ENCODE assay signal across 8 mouse cellular contexts in the genomic region with DNA sequence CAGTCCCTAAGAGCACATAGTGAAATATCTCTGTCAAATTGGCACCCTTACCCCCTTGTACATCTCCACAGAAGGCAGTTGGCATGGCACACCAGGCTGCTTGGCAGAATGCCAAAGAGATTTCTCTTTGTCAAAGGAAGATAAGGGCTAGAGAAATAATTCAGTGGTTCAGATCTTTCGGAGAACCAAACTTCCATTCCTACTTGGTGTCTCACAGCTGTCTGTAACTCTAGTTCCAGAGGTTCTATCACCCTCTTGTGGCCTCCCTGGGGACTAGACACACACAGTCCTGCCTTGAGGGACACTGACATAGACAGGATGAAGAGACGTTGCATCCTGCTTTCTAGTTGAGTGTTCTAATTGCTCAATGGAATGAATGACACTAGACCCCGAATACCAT. TPM values are rescaled to one million over a fixed set of nuclear protein-coding genes. Genes with fewer than 3 reads are reported as not detected.
DNase-seq lines count a peak whose midpoint lies in the region; ATAC-seq and TF ChIP-seq lines count a peak whose summit lies in the region.

No protein-coding gene starts in this region.

- ATAC-seq in forebrain, embryonic 11.5 days (replicated peaks; ENCODE audit: low FRiP score): no peak
- 0 out of 2 replicates have a peak, but pooled peaks have one; percentile 47 for ATAC-seq in forebrain, embryonic 15.5 days (replicated peaks)
- ATAC-seq in lung, embryonic 14.5 days (ENCODE audit: insufficient read depth): peak; percentile 51; the same call in 1 of the 2 replicates

- H3K36me3 ChIP-seq in forebrain, embryonic 10.5 days (replicated peaks): no peaks in the 10 kb centered on the region
- no peaks in the 10 kb centered on the region for H3K36me3 ChIP-seq in forebrain, embryonic 11.5 days (ENCODE audit: control insufficient read depth, insufficient read depth, low read length)
- no peaks in the 10 kb centered on the region for H3K36me3 ChIP-seq in forebrain, embryonic 15.5 days
- H3K36me3 ChIP-seq in lung, embryonic 14.5 days (ENCODE audit: insufficient read depth): no peaks in the 10 kb centered on the region
- no peaks in the 10 kb centered on the region for H3K36me3 ChIP-seq in midbrain, embryonic 10.5 days

- no peak overlapping the region for H3K9ac ChIP-seq in forebrain, embryonic 11.5 days (ENCODE audit: low read length)
- H3K9ac ChIP-seq in forebrain, embryonic 15.5 days (replicated peaks): no peak overlapping the region
- no peak overlapping the region for H3K9ac ChIP-seq in lung, embryonic 14.5 days

- no peak overlapping the region for H3K4me3 ChIP-seq in forebrain, embryonic 10.5 days
- H3K4me3 ChIP-seq in forebrain, embryonic 11.5 days (ENCODE audit: low read depth, low read length): no peak overlapping the region
- H3K4me3 ChIP-seq in forebrain, embryonic 15.5 days: no peak overlapping the region
- H3K4me3 ChIP-seq in lung, embryonic 14.5 days (ENCODE audit: low read depth, low read length): no peak overlapping the region
- no peak overlapping the region for H3K4me3 ChIP-seq in midbrain, embryonic 10.5 days

- peaks cover 28% of the 10 kb centered on the region for H3K4me1 ChIP-seq in forebrain, embryonic 10.5 days
- H3K4me1 ChIP-seq in forebrain, embryonic 11.5 days (replicated peaks; ENCODE audit: control insufficient read depth, insufficient read depth, low read length): no peaks in the 10 kb centered on the region; the same call in 1 of the 2 replicates
- H3K4me1 ChIP-seq in forebrain, embryonic 15.5 days: peaks cover 9% of the 10 kb centered on the region
- H3K4me1 ChIP-seq in lung, embryonic 14.5 days (ENCODE audit: insufficient read depth): no peaks in the 10 kb centered on the region
- peaks cover 21% of the 10 kb centered on the region for H3K4me1 ChIP-seq in midbrain, embryonic 10.5 days

- H3K27ac ChIP-seq in forebrain, embryonic 10.5 days: no peak overlapping the region
- no peak overlapping the region for H3K27ac ChIP-seq in forebrain, embryonic 11.5 days (ENCODE audit: low read depth, low read length)
- no peak overlapping the region for H3K27ac ChIP-seq in forebrain, embryonic 15.5 days (replicated peaks)
- no peak overlapping the region for H3K27ac ChIP-seq in lung, embryonic 14.5 days (ENCODE audit: low read depth)
- H3K27ac ChIP-seq in midbrain, embryonic 10.5 days (replicated peaks): no peak overlapping the region

- no peak overlapping the region for H3K4me2 ChIP-seq in forebrain, embryonic 11.5 days (ENCODE audit: low read depth, low read length, severe bottlenecking)
- H3K4me2 ChIP-seq in forebrain, embryonic 15.5 days (replicated peaks): no peak overlapping the region
- no peak overlapping the region for H3K4me2 ChIP-seq in lung, embryonic 14.5 days

- peak; percentile 26 for DNase-seq in forebrain, embryonic 10.5 days (ENCODE audit: extremely low spot score, low spot score)
- DNase-seq in forebrain, embryonic 11.5 days (ENCODE audit: low spot score): no peak
- peak; percentile 1 for DNase-seq in thymus, postnatal 25 days
- DNase-seq in thymus, postnatal 36 days: no peak
- DNase-seq in lung, embryonic 14.5 days: peak; percentile 51
- DNase-seq in midbrain, embryonic 10.5 days (ENCODE audit: low spot score): no peak
- no peak for DNase-seq in gastrocnemius, adult 18-20 months (ENCODE audit: low spot score)

- no peaks in the 10 kb centered on the region for H3K9me3 ChIP-seq in forebrain, embryonic 10.5 days
- no peaks in the 10 kb centered on the region for H3K9me3 ChIP-seq in forebrain, embryonic 11.5 days (ENCODE audit: control insufficient read depth, low read length)
- no peaks in the 10 kb centered on the region for H3K9me3 ChIP-seq in forebrain, embryonic 15.5 days
- no peaks in the 10 kb centered on the region for H3K9me3 ChIP-seq in lung, embryonic 14.5 days (ENCODE audit: low read depth, low read length)
- no peaks in the 10 kb centered on the region for H3K9me3 ChIP-seq in midbrain, embryonic 10.5 days (replicated peaks)

- WGBS in forebrain, embryonic 10.5 days: 49% methylated on average over 3 of the region's 3 CpGs
- 47% methylated on average over 3 of the region's 3 CpGs for WGBS in forebrain, embryonic 11.5 days
- 31% methylated on average over 3 of the region's 3 CpGs for WGBS in forebrain, embryonic 15.5 days
- 26% methylated on average over 3 of the region's 3 CpGs for WGBS in lung, embryonic 14.5 days
- 38% methylated on average over 3 of the region's 3 CpGs for WGBS in midbrain, embryonic 10.5 days

- TF ChIP-seq CTCF in lung, embryonic 14.5 days (IDR thresholded peaks at IDR 0.05; ENCODE audit: low read depth): peak; percentile 53

- peaks cover 29% of the 10 kb centered on the region for H3K27me3 ChIP-seq in forebrain, embryonic 10.5 days (ENCODE audit: poor library complexity, severe bottlenecking)
- no peaks in the 10 kb centered on the region for H3K27me3 ChIP-seq in forebrain, embryonic 11.5 days (ENCODE audit: control insufficient read depth, insufficient read depth, low read length)
- H3K27me3 ChIP-seq in forebrain, embryonic 15.5 days: 0 out of 2 replicates have a peak, but pooled peaks cover 7% of the 10 kb centered on the region
- H3K27me3 ChIP-seq in lung, embryonic 14.5 days (ENCODE audit: insufficient read depth, low read length): peaks cover 13% of the 10 kb centered on the region
- peaks cover 19% of the 10 kb centered on the region for H3K27me3 ChIP-seq in midbrain, embryonic 10.5 days (ENCODE audit: low read depth, poor library complexity, severe bottlenecking)

RNA-seq across cellular contexts. Expression of gene Slc25a21, which starts 2.7 kb away (rescaled TPM):
- polyA plus RNA-seq in forebrain, embryonic 10.5 days (2016; fragmentation: Nextera tagmentation; extraction: Ambion mirVana): 3.9 and 5.1 TPM in 2 replicates
- 1.7 and 2.3 TPM in 2 replicates for polyA plus RNA-seq in forebrain, embryonic 11.5 days (2014; fragmentation: Nextera tagmentation; extraction: Ambion mirVana)
- 0.08 TPM in 1 of 2 replicates, not detected in the other for polyA plus RNA-seq in forebrain, embryonic 15.5 days (2015; fragmentation: Nextera tagmentation; extraction: Ambion mirVana)
- polyA plus RNA-seq in lung, embryonic 14.5 days (2014; fragmentation: Nextera tagmentation; extraction: Ambion mirVana): 0.13 and 0.14 TPM in 2 replicates
- 2.5 and 4.0 TPM in 2 replicates for polyA plus RNA-seq in midbrain, embryonic 10.5 days (2016; fragmentation: Nextera tagmentation; extraction: Ambion mirVana)
- under 1 TPM in 1 of 2 experiments, not detected in 1; 0.33 TPM for total RNA-seq in gastrocnemius, adult 18-20 months (2021)

RNA-seq across cellular contexts. Expression of gene Prps1l3, which starts 35.6 kb away (rescaled TPM):
- 86.1 and 86.6 TPM in 2 replicates for polyA plus RNA-seq in forebrain, embryonic 10.5 days (2016; fragmentation: Nextera tagmentation; extraction: Ambion mirVana)
- polyA plus RNA-seq in forebrain, embryonic 11.5 days (2014; fragmentation: Nextera tagmentation; extraction: Ambion mirVana): 77.6 and 77.7 TPM in 2 replicates
- 41.8 and 44.1 TPM in 2 replicates for polyA plus RNA-seq in forebrain, embryonic 15.5 days (2015; fragmentation: Nextera tagmentation; extraction: Ambion mirVana)
- polyA plus RNA-seq in lung, embryonic 14.5 days (2014; fragmentation: Nextera tagmentation; extraction: Ambion mirVana): 87.5 and 94.3 TPM in 2 replicates
- polyA plus RNA-seq in midbrain, embryonic 10.5 days (2016; fragmentation: Nextera tagmentation; extraction: Ambion mirVana): 74.9 and 83.9 TPM in 2 replicates
- total RNA-seq in gastrocnemius, adult 18-20 months (2021): 10 to 100 TPM; 26.0 to 28.1 TPM

RNA-seq across cellular contexts. Expression of gene Mipol1, which starts 35.6 kb away (rescaled TPM):
- 8.2 and 9.4 TPM in 2 replicates for polyA plus RNA-seq in forebrain, embryonic 10.5 days (2016; fragmentation: Nextera tagmentation; extraction: Ambion mirVana)
- 8.1 and 8.8 TPM in 2 replicates for polyA plus RNA-seq in forebrain, embryonic 11.5 days (2014; fragmentation: Nextera tagmentation; extraction: Ambion mirVana)
- 6.8 and 7.3 TPM in 2 replicates for polyA plus RNA-seq in forebrain, embryonic 15.5 days (2015; fragmentation: Nextera tagmentation; extraction: Ambion mirVana)
- 9.5 and 10.7 TPM in 2 replicates for polyA plus RNA-seq in lung, embryonic 14.5 days (2014; fragmentation: Nextera tagmentation; extraction: Ambion mirVana)
- 7.8 and 8.9 TPM in 2 replicates for polyA plus RNA-seq in midbrain, embryonic 10.5 days (2016; fragmentation: Nextera tagmentation; extraction: Ambion mirVana)
- total RNA-seq in gastrocnemius, adult 18-20 months (2021): 1 to 10 TPM; 3.1 to 4.0 TPM

Comparison
In these comparisons a context has a peak if more than half of its experiments do, and no peak if none do; other contexts are left out.
1. DNase-seq: peak in forebrain, embryonic 10.5 days (single experiment), thymus, postnatal 25 days (single experiment) and lung, embryonic 14.5 days (single experiment); none in forebrain, embryonic 11.5 days (single experiment), thymus, postnatal 36 days (0 of 2), midbrain, embryonic 10.5 days (single experiment) and gastrocnemius, adult 18-20 months (single experiment).